Mouse (Mus musculus): ENCODE data around the gene Nmnat1. TPM values are rescaled to one million over a fixed set of nuclear protein-coding genes. Genes with fewer than 3 reads are reported as not detected.

The Nmnat1 gene
- 14.3 and 14.7 TPM in 2 replicates for polyA plus RNA-seq (2016; fragmentation: Nextera tagmentation; extraction: Ambion mirVana)

- peaks cover 35% of the 10 kb centered on the region for H3K36me3 ChIP-seq (replicated peaks)
- under 1% methylated on average over 60 of the region's 60 CpGs for WGBS
- H3K27me3 ChIP-seq, result no peaks in the 10 kb centered on the region
- no peaks in the 10 kb centered on the region for H3K9me3 ChIP-seq
- H3K4me1 ChIP-seq, result peaks cover 24% of the 10 kb centered on the region
- peak within 1 kb of the TSS; percentile 85 for H3K27ac ChIP-seq
- peak; percentile 98 for ATAC-seq (ENCODE audit: low FRiP score)
- H3K9ac ChIP-seq, result peak within 1 kb of the TSS; percentile 76
- H3K4me2 ChIP-seq, result peak within 1 kb of the TSS; percentile 64
- H3K4me3 ChIP-seq (replicated peaks), result peak within 1 kb of the TSS; percentile 69
Observed at GRCm38 (mm10) chr4:149485053-149485824, at the start of gene Nmnat1, which contains the start of gene Lzic. TSS of gene Nmnat1 (minus strand) at chr4:149485202. TSS of gene Lzic (plus strand) at chr4:149485229.

GRCm38 (mm10) chr4:149529691-149530090 is 44.7 kb upstream of the Nmnat1 start:
- no peak overlapping the region for H3K4me2 ChIP-seq

GRCm38 (mm10) chr4:149527621-149528354 is 42.8 kb upstream of the Nmnat1 start:
- Histone ChIP-seq H3K36me3 (replicated peaks) (peaks cover 5% of the 10 kb centered on the region; the same call in 1 of the 2 replicates), H3K9me3 (no peaks in the 10 kb centered on the region), H3K27ac (no peak overlapping the region), H3K4me1 (peaks cover 20% of the 10 kb centered on the region), H3K27me3 (no peaks in the 10 kb centered on the region), H3K4me2 (no peak overlapping the region), H3K9ac (no peak overlapping the region), H3K4me3 (replicated peaks) (no peak overlapping the region)
- WGBS, result 83% methylated on average over 15 of the region's 15 CpGs
- ATAC-seq (ENCODE audit: low FRiP score), result no peak

More at GRCm38 (mm10) chr4:149529691-149530090, 44.7 kb upstream of the Nmnat1 start:
- Histone ChIP-seq H3K4me3 (replicated peaks) (no peak overlapping the region), H3K27me3 (no peaks in the 10 kb centered on the region), H3K36me3 (replicated peaks) (peaks cover 5% of the 10 kb centered on the region; the same call in 1 of the 2 replicates), H3K9me3 (no peaks in the 10 kb centered on the region), H3K27ac (no peak overlapping the region), H3K9ac (no peak overlapping the region), H3K4me1 (peaks cover 17% of the 10 kb centered on the region)
- 90% methylated on average over 6 of the region's 6 CpGs for WGBS
- no peak for ATAC-seq (ENCODE audit: low FRiP score)

GRCm38 (mm10) chr4:149526330-149526729 is 41.3 kb upstream of the Nmnat1 start:
- no peaks in the 10 kb centered on the region for H3K36me3 ChIP-seq (replicated peaks)
- peak; percentile 58; the same call in 1 of the 2 replicates for ATAC-seq (ENCODE audit: low FRiP score)
- no peak overlapping the region for H3K4me2 ChIP-seq
- H3K27me3 ChIP-seq, result no peaks in the 10 kb centered on the region
- H3K27ac ChIP-seq, result 0 out of 2 replicates have a peak overlapping the region, but pooled peaks have one; percentile 33
- H3K9me3 ChIP-seq, result no peaks in the 10 kb centered on the region
- WGBS, result 30% methylated on average over 7 of the region's 7 CpGs
- H3K4me1 ChIP-seq, result peaks cover 20% of the 10 kb centered on the region
- H3K4me3 ChIP-seq (replicated peaks), result no peak overlapping the region
- no peak overlapping the region for H3K9ac ChIP-seq

- no peak overlapping the region for H3K4me3 ChIP-seq (replicated peaks)
- H3K27me3 ChIP-seq, result no peaks in the 10 kb centered on the region
- H3K9me3 ChIP-seq, result no peaks in the 10 kb centered on the region
- no peak overlapping the region for H3K9ac ChIP-seq
- H3K36me3 ChIP-seq (replicated peaks), result no peaks in the 10 kb centered on the region
- H3K4me2 ChIP-seq, result no peak overlapping the region
- no peak for ATAC-seq (ENCODE audit: low FRiP score)
- H3K27ac ChIP-seq, result no peak overlapping the region
- H3K4me1 ChIP-seq, result peaks cover 24% of the 10 kb centered on the region
- WGBS, result 78% methylated on average over 6 of the region's 6 CpGs
Observed at GRCm38 (mm10) chr4:149525811-149526210, 40.8 kb upstream of the Nmnat1 start.

GRCm38 (mm10) chr4:149525170-149525569 is 40.2 kb upstream of the Nmnat1 start:
- no peak overlapping the region for H3K27ac ChIP-seq
- no peaks in the 10 kb centered on the region for H3K27me3 ChIP-seq
- H3K4me1 ChIP-seq, result peaks cover 24% of the 10 kb centered on the region
- H3K9me3 ChIP-seq, result no peaks in the 10 kb centered on the region
- H3K36me3 ChIP-seq (replicated peaks), result no peaks in the 10 kb centered on the region
- ATAC-seq (ENCODE audit: low FRiP score), result no peak
- 87% methylated on average over 4 of the region's 4 CpGs for WGBS
- no peak overlapping the region for H3K4me3 ChIP-seq (replicated peaks)
- H3K4me2 ChIP-seq, result no peak overlapping the region
- H3K9ac ChIP-seq, result no peak overlapping the region

- H3K27ac ChIP-seq, result no peak overlapping the region
- H3K27me3 ChIP-seq, result no peaks in the 10 kb centered on the region
- H3K4me2 ChIP-seq, result no peak overlapping the region
- no peak overlapping the region for H3K4me3 ChIP-seq (replicated peaks)
- peaks cover 30% of the 10 kb centered on the region for H3K4me1 ChIP-seq
- no peak overlapping the region for H3K9ac ChIP-seq
- no peak for ATAC-seq (ENCODE audit: low FRiP score)
- H3K9me3 ChIP-seq, result no peaks in the 10 kb centered on the region
- H3K36me3 ChIP-seq (replicated peaks), result no peaks in the 10 kb centered on the region
- 52% methylated on average over 6 of the region's 6 CpGs for WGBS
Observed at GRCm38 (mm10) chr4:149523961-149524360, 39.0 kb upstream of the Nmnat1 start.

GRCm38 (mm10) chr4:149521258-149521657 is 36.3 kb upstream of the Nmnat1 start:
- WGBS, result 71% methylated on average over 10 of the region's 10 CpGs
- no peaks in the 10 kb centered on the region for H3K9me3 ChIP-seq
- no peak for ATAC-seq (ENCODE audit: low FRiP score)
- no peak overlapping the region for H3K9ac ChIP-seq
- H3K36me3 ChIP-seq (replicated peaks), result no peaks in the 10 kb centered on the region
- no peak overlapping the region for H3K4me3 ChIP-seq (replicated peaks)
- H3K4me1 ChIP-seq, result peaks cover 26% of the 10 kb centered on the region
- no peak overlapping the region for H3K4me2 ChIP-seq
- H3K27ac ChIP-seq, result no peak overlapping the region
- H3K27me3 ChIP-seq, result no peaks in the 10 kb centered on the region

GRCm38 (mm10) chr4:149518351-149519220 is 33.6 kb upstream of the Nmnat1 start:
- Histone ChIP-seq H3K36me3 (replicated peaks) (no peaks in the 10 kb centered on the region), H3K4me1 (peaks cover 17% of the 10 kb centered on the region), H3K9ac (peak overlapping the region; percentile 95), H3K9me3 (no peaks in the 10 kb centered on the region), H3K27me3 (no peaks in the 10 kb centered on the region), H3K27ac (peak overlapping the region; percentile 59), H3K4me2 (peak overlapping the region; percentile 92), H3K4me3 (replicated peaks) (peak overlapping the region; percentile 88)
- no peak; the same call in 1 of the 2 replicates for ATAC-seq (ENCODE audit: low FRiP score)
- WGBS, result 2% methylated on average over 43 of the region's 52 CpGs

GRCm38 (mm10) chr4:149517868-149518340 is 32.9 kb upstream of the Nmnat1 start, which contains the start of gene Ctnnbip1:
TSS of gene Ctnnbip1 (plus strand) at chr4:149518236.
- WGBS, result under 1% methylated on average over 36 of the region's 46 CpGs
- Histone ChIP-seq H3K4me1 (peaks cover 15% of the 10 kb centered on the region), H3K36me3 (replicated peaks) (no peaks in the 10 kb centered on the region), H3K4me3 (replicated peaks) (peak within 1 kb of the TSS; percentile 88), H3K27me3 (no peaks in the 10 kb centered on the region), H3K4me2 (peak within 1 kb of the TSS; percentile 92), H3K9me3 (no peaks in the 10 kb centered on the region), H3K9ac (peak within 1 kb of the TSS; percentile 95), H3K27ac (peak within 1 kb of the TSS; percentile 59)
- ATAC-seq (ENCODE audit: low FRiP score), result peak; percentile 99

- H3K27me3 ChIP-seq, result no peaks in the 10 kb centered on the region
- no peaks in the 10 kb centered on the region for H3K36me3 ChIP-seq (replicated peaks)
- H3K4me3 ChIP-seq (replicated peaks), result no peak overlapping the region
- H3K4me1 ChIP-seq, result peaks cover 20% of the 10 kb centered on the region
- no peak overlapping the region for H3K27ac ChIP-seq
- no peak for ATAC-seq (ENCODE audit: low FRiP score)
- WGBS, result 93% methylated on average over 5 of the region's 5 CpGs
- H3K9me3 ChIP-seq, result no peaks in the 10 kb centered on the region
- H3K9ac ChIP-seq, result no peak overlapping the region
- no peak overlapping the region for H3K4me2 ChIP-seq
Observed at GRCm38 (mm10) chr4:149515706-149516105, 30.7 kb upstream of the Nmnat1 start.
